ENCODE assay signal across 8 mouse cellular contexts in genomic region chr13:46162025-46162374, GRCm38 (mm10).
DNase-seq lines count a peak whose midpoint lies in the region; ATAC-seq lines count a peak whose summit lies in the region.

No protein-coding gene starts in this region.

- H3K27me3 ChIP-seq in hindbrain, embryonic 13.5 days = no peaks in the 10 kb centered on the region

- no peaks in the 10 kb centered on the region for H3K9me3 ChIP-seq in hindbrain, embryonic 13.5 days

- DNase-seq in MEL-GATA-1-ER (ENCODE audit: extremely low read depth, low read depth) = peak; percentile 16
- peak; percentile 79 for DNase-seq in cerebellum, adult 8-10 months
- DNase-seq in frontal cortex, postnatal 14 days (ENCODE audit: low spot score in 2 of 2) = peak; percentile 70 to 83
- peak; percentile 80 to 88 for DNase-seq in layer of hippocampus, postnatal 14 days (ENCODE audit: low spot score in 2 of 2)
- DNase-seq in lung, postnatal 25 days (ENCODE audit: low spot score) = peak; percentile 65
- peak; percentile 92 for DNase-seq in retina, postnatal 1 day
- peak; percentile 29 for DNase-seq in urinary bladder, postnatal 10 days (ENCODE audit: low spot score)

- peak overlapping the region; percentile 50 for H3K4me2 ChIP-seq in hindbrain, embryonic 13.5 days

- peak; percentile 83 for ATAC-seq in hindbrain, embryonic 13.5 days (ENCODE audit: low FRiP score)

- peak overlapping the region; percentile 60 for H3K27ac ChIP-seq in hindbrain, embryonic 13.5 days

- no peaks in the 10 kb centered on the region for H3K36me3 ChIP-seq in hindbrain, embryonic 13.5 days

- 2% methylated on average over 10 of the region's 10 CpGs for WGBS in hindbrain, embryonic 13.5 days

- peak overlapping the region; percentile 25 for H3K4me3 ChIP-seq in hindbrain, embryonic 13.5 days

- peaks cover 10% of the 10 kb centered on the region for H3K4me1 ChIP-seq in hindbrain, embryonic 13.5 days (replicated peaks)

- H3K9ac ChIP-seq in hindbrain, embryonic 13.5 days = peak overlapping the region; percentile 60

Comparison
In these comparisons a context has a peak if more than half of its experiments do, and no peak if none do; other contexts are left out.
1. Peak in every context shown above with its lines: DNase-seq, ATAC-seq, H3K4me3 ChIP-seq and H3K27ac ChIP-seq.
2. DNase-seq: peak in every context shown above with its lines; median percentile 92 in retina, postnatal 1 day; 84 in layer of hippocampus, postnatal 14 days; 79 in cerebellum, adult 8-10 months; 76 in frontal cortex, postnatal 14 days; 65 in lung, postnatal 25 days; 29 in urinary bladder, postnatal 10 days; 16 in MEL-GATA-1-ER.